Mouse (Mus musculus) intestine, embryonic 14.5 days (tissue): ENCODE results near the gene Med4. TPM values are rescaled to one million over a fixed set of nuclear protein-coding genes. Genes with fewer than 3 reads are reported as not detected.

Experiments used
- ATAC-seq: fragments of 200-750 bp; cut with Nextera tagmentation; replicated peaks from 2 replicates; pipeline ENCODE4 v1.8.0; 2017; ENCODE audit warnings: low read depth, moderate number of reproducible peaks, moderate TSS enrichment, moderate library complexity; ENCODE audit not compliant: low FRiP score, low TSS enrichment
- DNase-seq: peaks from one replicate; pipeline ENCODE4 v3.0.0-alpha.2; 2018; ENCODE audit warnings: low spot score
- H3K27ac ChIP-seq: fragments of 300-500 bp; sonication (generic); 2 replicates; pipeline ENCODE4 v1.5.1; 2014; ENCODE audit warnings: low read depth, mild to moderate bottlenecking, control low read depth
- H3K27me3 ChIP-seq: fragments of 300-500 bp; sonication (generic); replicated peaks from 2 replicates; pipeline ENCODE4 v1.6.1; 2014; ENCODE audit warnings: low read length, control low read depth; ENCODE audit not compliant: control insufficient read depth, insufficient read depth
- H3K36me3 ChIP-seq: fragments of 300-500 bp; sonication (generic); 2 replicates; pipeline ENCODE4 v1.6.1; 2014; ENCODE audit warnings: low read length, control low read depth; ENCODE audit not compliant: control insufficient read depth, insufficient read depth
- H3K4me1 ChIP-seq: fragments of 300-500 bp; sonication (generic); replicated peaks from 2 replicates; pipeline ENCODE4 v1.6.1; 2014; ENCODE audit warnings: low read length, control low read depth, mixed read lengths; ENCODE audit not compliant: control insufficient read depth, insufficient read depth
- H3K4me2 ChIP-seq: fragments of 300-500 bp; sonication (generic); 2 replicates; pipeline ENCODE4 v1.6.1; 2014; ENCODE audit warnings: low read length
- H3K4me3 ChIP-seq: fragments of 300-500 bp; sonication (generic); 2 replicates; pipeline ENCODE4 v1.5.1; 2014; ENCODE audit warnings: low read depth, low read length, control low read depth, mixed read lengths
- H3K9ac ChIP-seq: fragments of 300-500 bp; sonication (generic); 2 replicates; pipeline ENCODE4 v1.6.1; 2014; ENCODE audit warnings: mild to moderate bottlenecking, low read length
- H3K9me3 ChIP-seq: fragments of 300-500 bp; sonication (generic); 2 replicates; pipeline ENCODE4 v1.6.1; 2016; ENCODE audit warnings: low read length, control low read depth; ENCODE audit not compliant: control insufficient read depth
- WGBS: fragments of 180-500 bp; shearing (Covaris S2); extraction: QIAGEN DNeasy Blood & Tissue Kit; methylation state at CpG from one replicate; pipeline ENCODE4 v1.1.7; 2014; 5-methylcytosine and 5-hydroxymethylcytosine counted together
- polyA plus RNA-seq: library from polyadenylated mRNA; unstranded; fragments of >200 nt; fragmentation: Nextera tagmentation; extraction: Ambion mirVana; gene quantifications from 2 replicates; pipeline ENCODE4 v1.2.1, GENCODE M21; 2014

Med4 gene
- polyA plus RNA-seq, 1 experiment from 2014 or later = 76.2 TPM

- Histone ChIP-seq H3K9ac (no peak overlapping the region), H3K4me2 (no peak overlapping the region), H3K27ac (no peak overlapping the region), H3K4me1 (no peaks in the 10 kb centered on the region), H3K9me3 (no peaks in the 10 kb centered on the region), H3K4me3 (no peak overlapping the region), H3K27me3 (no peaks in the 10 kb centered on the region), H3K36me3 (no peaks in the 10 kb centered on the region)
- no peak for ATAC-seq
- DNase-seq = no peak
- 71% methylated on average over 6 of the region's 6 CpGs for WGBS
Observed at GRCm38 (mm10) chr14:73543781-73544180, 34.0 kb downstream of the Med4 start.

- H3K9ac ChIP-seq = no peak overlapping the region
- 51% methylated on average over 4 of the region's 4 CpGs for WGBS
- H3K4me1 ChIP-seq = peaks cover under 1% of the 10 kb centered on the region
- no peak overlapping the region for H3K4me3 ChIP-seq
- DNase-seq (no peak), ATAC-seq (no peak)
- no peak overlapping the region for H3K27ac ChIP-seq
- no peaks in the 10 kb centered on the region for H3K36me3 ChIP-seq
- H3K27me3 ChIP-seq = no peaks in the 10 kb centered on the region
- H3K9me3 ChIP-seq = no peaks in the 10 kb centered on the region
- H3K4me2 ChIP-seq = no peak overlapping the region
Observed at GRCm38 (mm10) chr14:73547034-73547433, 37.2 kb downstream of the Med4 start.

- no peak within 1 kb of the TSS for H3K4me3 ChIP-seq
- no peaks in the 10 kb centered on the region for H3K9me3 ChIP-seq
- no peaks in the 10 kb centered on the region for H3K36me3 ChIP-seq
- no peak within 1 kb of the TSS for H3K4me2 ChIP-seq
- ATAC-seq (no peak), DNase-seq (no peak)
- no peak within 1 kb of the TSS for H3K9ac ChIP-seq
- H3K27ac ChIP-seq = no peak within 1 kb of the TSS
- H3K27me3 ChIP-seq = no peaks in the 10 kb centered on the region
- H3K4me1 ChIP-seq = peaks cover 4% of the 10 kb centered on the region
- 89% methylated on average over 3 of the region's 3 CpGs for WGBS
Observed at GRCm38 (mm10) chr14:73548051-73548450, 38.2 kb downstream of the Med4 start, which contains the start of gene Nudt15. Nudt15 (minus strand) TSS chr14:73548242.

GRCm38 (mm10) chr14:73550291-73550690, 40.5 kb downstream of the Med4 start:
- WGBS = 47% methylated on average over 3 of the region's 3 CpGs
- Histone ChIP-seq H3K9me3 (no peaks in the 10 kb centered on the region), H3K4me3 (no peak overlapping the region), H3K27ac (no peak overlapping the region), H3K9ac (no peak overlapping the region), H3K27me3 (no peaks in the 10 kb centered on the region), H3K4me2 (no peak overlapping the region), H3K4me1 (peaks cover 9% of the 10 kb centered on the region), H3K36me3 (no peaks in the 10 kb centered on the region)
- no peak for DNase-seq
- no peak for ATAC-seq

GRCm38 (mm10) chr14:73550732-73551131, 40.9 kb downstream of the Med4 start:
- H3K9me3 ChIP-seq = no peaks in the 10 kb centered on the region
- ATAC-seq (no peak), DNase-seq (no peak)
- H3K9ac ChIP-seq = no peak overlapping the region
- peaks cover 9% of the 10 kb centered on the region for H3K4me1 ChIP-seq
- H3K4me3 ChIP-seq = no peak overlapping the region
- H3K27ac ChIP-seq = no peak overlapping the region
- H3K27me3 ChIP-seq = no peaks in the 10 kb centered on the region
- no peak overlapping the region for H3K4me2 ChIP-seq
- 59% methylated on average over 8 of the region's 8 CpGs for WGBS
- H3K36me3 ChIP-seq = peaks cover under 1% of the 10 kb centered on the region; the same call in 1 of the 2 replicates

GRCm38 (mm10) chr14:73551164-73551563, 41.3 kb downstream of the Med4 start:
- Histone ChIP-seq H3K4me1 (peaks cover 9% of the 10 kb centered on the region), H3K27ac (no peak overlapping the region), H3K9me3 (no peaks in the 10 kb centered on the region), H3K9ac (no peak overlapping the region), H3K4me3 (no peak overlapping the region), H3K4me2 (no peak overlapping the region), H3K36me3 (peaks cover 5% of the 10 kb centered on the region), H3K27me3 (no peaks in the 10 kb centered on the region)
- WGBS = 82% methylated on average over 6 of the region's 6 CpGs
- DNase-seq (no peak), ATAC-seq (no peak)

- H3K36me3 ChIP-seq = peaks cover 11% of the 10 kb centered on the region
- peak overlapping the region; percentile 84 for H3K9ac ChIP-seq
- DNase-seq = peak; percentile 96
- H3K4me2 ChIP-seq = peak overlapping the region; percentile 79
- 5% methylated on average over 52 of the region's 61 CpGs for WGBS
- peak; percentile 95 for ATAC-seq
- no peaks in the 10 kb centered on the region for H3K9me3 ChIP-seq
- peaks cover 9% of the 10 kb centered on the region for H3K4me1 ChIP-seq
- no peaks in the 10 kb centered on the region for H3K27me3 ChIP-seq
- peak overlapping the region; percentile 62 for H3K27ac ChIP-seq
- peak overlapping the region; percentile 91 for H3K4me3 ChIP-seq
Observed at GRCm38 (mm10) chr14:73552341-73553121, 42.7 kb downstream of the Med4 start.

- ATAC-seq = peak; percentile 68
- DNase-seq = peak; percentile 54
- peak overlapping the region; percentile 91 for H3K4me3 ChIP-seq
- 0% methylated on average over 10 of the region's 10 CpGs for WGBS
- peaks cover 9% of the 10 kb centered on the region for H3K4me1 ChIP-seq
- H3K36me3 ChIP-seq = peaks cover 11% of the 10 kb centered on the region
- peak overlapping the region; percentile 79 for H3K4me2 ChIP-seq
- no peaks in the 10 kb centered on the region for H3K27me3 ChIP-seq
- peak overlapping the region; percentile 62 for H3K27ac ChIP-seq
- peak overlapping the region; percentile 84 for H3K9ac ChIP-seq
- no peaks in the 10 kb centered on the region for H3K9me3 ChIP-seq
Observed at GRCm38 (mm10) chr14:73553122-73553696, 43.4 kb downstream of the Med4 start.
